Mouse (Mus musculus): ENCODE measurements around the gene Coro7.

DNA sequence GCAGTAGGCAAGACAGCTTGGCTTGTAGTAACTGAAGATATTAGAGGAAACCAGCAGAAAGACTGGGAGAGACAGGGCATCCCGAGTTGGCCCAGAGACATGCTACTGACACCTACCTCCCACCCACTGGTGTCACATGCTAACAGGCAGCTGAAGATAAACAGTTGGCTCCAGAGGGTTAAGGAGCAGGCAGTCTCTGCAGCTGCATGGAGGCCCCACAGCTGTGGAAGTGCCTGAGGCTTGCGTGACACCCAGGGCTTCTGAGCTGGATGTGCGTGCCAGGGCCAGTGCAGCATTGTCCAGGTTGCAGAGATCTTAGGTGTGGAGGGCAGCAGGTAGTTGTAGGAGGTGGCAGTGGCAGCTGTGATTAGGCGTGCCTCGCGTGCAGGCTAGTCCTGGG lies 52.5 kb downstream of the Coro7 start:
- TF ChIP-seq POLR2A (IDR thresholded peaks at IDR 0.05; ENCODE audit: insufficient read depth, low read length) (no peak), CTCF (IDR thresholded peaks at IDR 0.05; ENCODE audit: low read depth, low read length) (no peak)
